Mouse (Mus musculus) midbrain, embryonic 11.5 days (tissue): ENCODE results near the gene Gm9918. TPM values are rescaled to one million over a fixed set of nuclear protein-coding genes. Genes with fewer than 3 reads are reported as not detected.

Source experiments
- ATAC-seq: fragments of 200-750 bp; cut with Nextera tagmentation; 2 replicates; pipeline ENCODE4 v1.8.0; 2017; ENCODE audit warnings: moderate TSS enrichment, moderate library complexity; ENCODE audit not compliant: low FRiP score
- DNase-seq: peaks from one replicate; pipeline ENCODE4 v3.0.0; 2015; ENCODE audit warnings: low spot score; ENCODE audit errors: missing footprints
- H3K27ac ChIP-seq: fragments of 300-500 bp; sonication (generic); 2 replicates; pipeline ENCODE4 v1.5.1; 2014; ENCODE audit warnings: low read depth, low read length
- H3K27me3 ChIP-seq: fragments of 300-500 bp; sonication (generic); 2 replicates; pipeline ENCODE4 v1.6.1; 2014; ENCODE audit warnings: mild to moderate bottlenecking, low read length, moderate library complexity, mixed read lengths; ENCODE audit not compliant: control insufficient read depth, insufficient read depth
- H3K36me3 ChIP-seq: fragments of 300-500 bp; sonication (generic); 2 replicates; pipeline ENCODE4 v1.6.1; 2014; ENCODE audit warnings: mild to moderate bottlenecking, low read length, moderate library complexity, mixed read lengths; ENCODE audit not compliant: control insufficient read depth, insufficient read depth
- H3K4me1 ChIP-seq: fragments of 300-500 bp; sonication (generic); 2 replicates; pipeline ENCODE4 v1.6.1; 2014; ENCODE audit warnings: low read length; ENCODE audit not compliant: control insufficient read depth, insufficient read depth
- H3K4me2 ChIP-seq: fragments of 300-500 bp; sonication (generic); 2 replicates; pipeline ENCODE4 v1.6.1; 2014; ENCODE audit warnings: mild to moderate bottlenecking, moderate library complexity
- H3K4me3 ChIP-seq: fragments of 300-500 bp; sonication (generic); 2 replicates; pipeline ENCODE4 v1.5.1; 2014; ENCODE audit warnings: low read depth, low read length
- H3K9ac ChIP-seq: fragments of 300-500 bp; sonication (generic); 2 replicates; pipeline ENCODE4 v1.6.1; 2014; ENCODE audit warnings: low read length
- H3K9me3 ChIP-seq: fragments of 300-500 bp; sonication (generic); 2 replicates; pipeline ENCODE4 v1.6.1; 2016; ENCODE audit warnings: low read length; ENCODE audit not compliant: control insufficient read depth
- WGBS: fragments of 180-500 bp; shearing (Covaris S2); extraction: QIAGEN DNeasy Blood & Tissue Kit; methylation state at CpG from one replicate; pipeline ENCODE4 v1.1.7; 2014; 5-methylcytosine and 5-hydroxymethylcytosine counted together
- polyA plus RNA-seq: library from polyadenylated mRNA; unstranded; fragments of >200 nt; fragmentation: Nextera tagmentation; extraction: Ambion mirVana; gene quantifications from 2 replicates; pipeline ENCODE4 v1.2.1, GENCODE M21; 2014

Gene Gm9918
- polyA plus RNA-seq, 1 experiment from 2014 or later, result 0.15 TPM

DNA sequence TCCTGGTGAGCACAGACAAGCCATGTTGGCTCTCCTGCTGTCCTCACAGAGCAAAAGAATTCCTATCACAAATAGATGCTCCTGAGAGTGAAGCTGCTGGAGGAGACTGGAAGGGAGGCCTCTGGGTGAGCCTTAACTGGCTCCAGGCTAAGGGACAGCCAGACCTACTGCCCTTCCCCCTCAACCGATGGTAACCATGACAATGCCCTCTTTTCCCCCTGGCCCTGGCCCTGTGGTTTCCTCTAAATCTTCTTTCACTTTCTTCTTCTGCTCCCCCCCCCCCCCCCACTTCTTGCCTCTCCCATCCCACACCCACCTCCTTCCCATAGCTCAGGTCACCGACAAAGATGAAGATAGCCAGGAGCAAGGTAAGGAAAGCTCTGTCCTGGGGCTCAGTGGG, 36.5 kb upstream of the Gm9918 start:
- Histone ChIP-seq H3K27me3 (no peaks in the 10 kb centered on the region), H3K9ac (no peak overlapping the region), H3K36me3 (no peaks in the 10 kb centered on the region), H3K4me3 (no peak overlapping the region), H3K4me1 (peaks cover 13% of the 10 kb centered on the region), H3K9me3 (no peaks in the 10 kb centered on the region), H3K27ac (no peak overlapping the region), H3K4me2 (no peak overlapping the region)
- 11% methylated on average over 2 of the region's 2 CpGs for WGBS
- no peak for ATAC-seq
- no peak for DNase-seq

DNA sequence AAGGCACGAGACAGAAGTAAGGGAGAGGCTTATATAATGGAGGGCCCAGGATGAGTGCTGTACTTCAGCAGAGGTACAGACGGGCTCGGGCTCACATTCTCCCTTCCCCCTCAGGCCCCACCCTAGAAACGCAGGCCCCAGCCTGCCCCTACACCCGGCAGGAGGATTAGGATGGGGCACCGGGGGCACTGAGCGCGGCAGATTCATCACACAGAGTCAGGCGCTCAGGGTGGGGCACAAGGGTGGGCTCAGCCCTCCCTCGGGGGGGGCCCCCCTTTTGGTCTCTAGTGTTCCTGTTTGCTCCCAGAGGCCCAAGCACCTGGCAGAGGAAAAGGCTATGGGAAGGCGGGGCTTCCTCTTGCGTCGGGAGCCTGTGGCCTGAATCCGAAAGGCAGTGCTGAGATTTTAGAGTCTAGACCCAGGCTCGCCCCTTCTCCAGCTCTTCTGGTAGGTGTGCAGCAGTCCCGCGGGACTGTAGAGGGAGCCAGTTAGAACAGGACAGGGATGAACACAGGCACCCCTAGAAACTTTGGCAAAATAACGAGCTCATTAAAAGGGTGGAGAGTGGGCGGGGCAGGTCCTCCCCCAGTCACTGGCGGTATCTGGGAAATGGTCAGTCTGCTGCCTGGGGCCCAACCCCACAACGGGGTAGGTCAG, 34.9 kb upstream of the Gm9918 start:
- Histone ChIP-seq H3K9me3 (no peaks in the 10 kb centered on the region), H3K36me3 (no peaks in the 10 kb centered on the region), H3K4me3 (no peak overlapping the region), H3K27ac (no peak overlapping the region), H3K9ac (peak overlapping the region; percentile 58), H3K27me3 (no peaks in the 10 kb centered on the region), H3K4me1 (peaks cover 13% of the 10 kb centered on the region), H3K4me2 (peak overlapping the region; percentile 33)
- ATAC-seq, result peak; percentile 49
- no peak for DNase-seq
- WGBS, result 22% methylated on average over 21 of the region's 21 CpGs

DNA sequence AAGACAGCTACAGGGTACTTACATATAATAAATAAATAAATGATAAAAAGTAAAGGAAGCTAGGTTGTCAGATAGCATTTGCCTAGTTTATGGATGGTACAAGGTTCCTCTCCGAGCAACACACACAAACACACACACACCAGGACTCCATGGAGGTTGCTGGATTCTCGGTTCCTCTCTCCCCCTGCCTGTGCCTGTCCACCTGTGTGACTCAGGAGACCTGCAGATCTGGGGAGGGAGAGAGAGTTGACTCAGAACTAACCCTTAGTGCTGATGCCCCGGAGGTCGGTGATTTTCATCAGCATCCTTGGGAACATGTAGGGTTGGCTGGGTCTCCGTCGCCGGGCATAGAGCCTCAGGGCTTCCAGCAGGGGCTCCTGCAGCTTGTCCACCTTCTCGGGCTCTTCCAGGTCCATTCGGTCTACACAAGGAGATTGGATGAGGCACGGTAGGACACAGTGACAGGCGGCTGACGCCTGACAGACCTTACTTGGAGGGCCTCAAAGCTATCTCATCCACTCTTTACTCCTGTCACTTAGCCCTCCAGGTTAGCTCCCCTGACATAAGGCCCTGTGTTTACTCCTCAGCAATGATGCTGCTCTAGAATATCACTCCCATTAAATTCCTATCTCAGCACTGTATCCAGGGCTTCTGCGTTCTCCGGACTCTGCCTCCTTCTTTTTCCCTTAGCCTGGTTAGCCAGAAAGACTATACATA, 31.7 kb upstream of the Gm9918 start:
- ATAC-seq (no peak), DNase-seq (no peak)
- H3K4me1 ChIP-seq, result peaks cover 17% of the 10 kb centered on the region
- WGBS, result 86% methylated on average over 14 of the region's 14 CpGs
- no peak overlapping the region for H3K27ac ChIP-seq
- no peaks in the 10 kb centered on the region for H3K36me3 ChIP-seq
- no peak overlapping the region for H3K9ac ChIP-seq
- peaks cover 14% of the 10 kb centered on the region for H3K27me3 ChIP-seq
- no peaks in the 10 kb centered on the region for H3K9me3 ChIP-seq
- no peak overlapping the region for H3K4me3 ChIP-seq
- H3K4me2 ChIP-seq, result no peak overlapping the region

DNA sequence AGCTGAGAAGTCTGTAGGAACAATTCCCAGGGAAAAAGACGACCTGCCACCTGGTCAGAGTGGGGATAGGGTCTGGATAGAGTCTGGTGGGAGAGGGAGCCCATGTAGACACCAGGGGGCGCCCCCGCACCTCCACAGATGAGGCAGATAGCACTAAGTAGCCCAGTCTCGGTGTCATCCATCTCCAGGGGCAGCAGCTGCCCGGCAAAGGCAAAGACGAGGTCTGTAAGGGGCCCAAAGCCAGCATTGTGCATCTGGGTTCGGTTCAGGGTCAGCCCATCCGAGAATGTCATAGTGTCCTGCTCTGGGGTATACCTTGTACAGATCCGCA, 31.1 kb upstream of the Gm9918 start:
- Histone ChIP-seq H3K9ac (no peak overlapping the region), H3K9me3 (no peaks in the 10 kb centered on the region), H3K27me3 (peaks cover 19% of the 10 kb centered on the region), H3K4me3 (no peak overlapping the region), H3K36me3 (no peaks in the 10 kb centered on the region), H3K27ac (no peak overlapping the region), H3K4me2 (no peak overlapping the region), H3K4me1 (peaks cover 16% of the 10 kb centered on the region)
- ATAC-seq (peak; percentile 75), DNase-seq (peak; percentile 98)
- 14% methylated on average over 9 of the region's 9 CpGs for WGBS

DNA sequence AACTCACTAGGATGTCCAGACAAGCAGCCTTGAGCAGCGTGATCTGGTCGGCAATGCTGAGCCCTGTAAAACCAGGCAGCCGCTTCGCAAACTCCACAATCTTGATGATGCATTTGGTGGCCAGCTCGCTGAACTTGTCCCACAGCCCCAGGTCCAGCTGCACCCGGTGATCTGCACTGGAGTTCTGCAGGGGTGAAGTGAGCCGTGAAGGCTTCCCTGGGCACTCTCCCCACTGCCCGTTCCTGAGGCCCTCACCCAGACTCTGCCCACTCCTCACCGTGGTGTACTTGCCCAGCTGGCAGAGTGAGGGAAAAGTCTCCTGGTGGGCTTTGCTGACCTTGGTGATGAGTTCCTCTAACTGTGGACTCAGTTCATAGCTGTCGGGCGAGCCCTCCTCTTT, 30.5 kb upstream of the Gm9918 start:
- no peak overlapping the region for H3K4me2 ChIP-seq
- ATAC-seq (no peak), DNase-seq (peak; percentile 78)
- peaks cover 25% of the 10 kb centered on the region for H3K27me3 ChIP-seq
- no peaks in the 10 kb centered on the region for H3K36me3 ChIP-seq
- no peaks in the 10 kb centered on the region for H3K9me3 ChIP-seq
- H3K9ac ChIP-seq, result no peak overlapping the region
- H3K4me3 ChIP-seq, result no peak overlapping the region
- no peak overlapping the region for H3K27ac ChIP-seq
- WGBS, result 78% methylated on average over 11 of the region's 11 CpGs
- peaks cover 16% of the 10 kb centered on the region for H3K4me1 ChIP-seq

DNA sequence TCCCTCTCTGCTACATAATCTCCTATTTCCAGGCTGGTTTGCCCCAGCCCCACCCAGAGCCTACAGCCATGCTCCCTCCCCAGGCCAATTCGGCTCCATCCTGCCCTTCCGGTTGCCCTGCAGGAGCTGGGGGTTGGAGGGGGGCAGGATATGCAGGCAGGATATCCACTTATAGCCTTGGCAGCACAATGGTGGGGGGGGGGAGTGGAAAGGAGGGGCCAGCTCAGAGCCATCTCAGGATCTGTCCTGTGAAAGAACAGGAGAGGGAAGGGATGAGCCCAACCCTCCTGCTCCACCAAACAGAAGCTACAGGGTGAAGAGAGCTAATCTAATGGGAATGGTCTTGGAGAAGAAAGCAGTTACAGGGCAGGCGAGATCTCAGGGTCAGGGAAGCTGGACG, 29.8 kb upstream of the Gm9918 start:
- H3K27ac ChIP-seq, result no peak overlapping the region
- no peak overlapping the region for H3K9ac ChIP-seq
- no peaks in the 10 kb centered on the region for H3K36me3 ChIP-seq
- 79% methylated on average over 4 of the region's 4 CpGs for WGBS
- peaks cover 33% of the 10 kb centered on the region for H3K27me3 ChIP-seq
- H3K4me2 ChIP-seq, result no peak overlapping the region
- no peak overlapping the region for H3K4me3 ChIP-seq
- DNase-seq, result no peak
- H3K4me1 ChIP-seq, result peaks cover 11% of the 10 kb centered on the region
- no peak for ATAC-seq
- no peaks in the 10 kb centered on the region for H3K9me3 ChIP-seq

DNA sequence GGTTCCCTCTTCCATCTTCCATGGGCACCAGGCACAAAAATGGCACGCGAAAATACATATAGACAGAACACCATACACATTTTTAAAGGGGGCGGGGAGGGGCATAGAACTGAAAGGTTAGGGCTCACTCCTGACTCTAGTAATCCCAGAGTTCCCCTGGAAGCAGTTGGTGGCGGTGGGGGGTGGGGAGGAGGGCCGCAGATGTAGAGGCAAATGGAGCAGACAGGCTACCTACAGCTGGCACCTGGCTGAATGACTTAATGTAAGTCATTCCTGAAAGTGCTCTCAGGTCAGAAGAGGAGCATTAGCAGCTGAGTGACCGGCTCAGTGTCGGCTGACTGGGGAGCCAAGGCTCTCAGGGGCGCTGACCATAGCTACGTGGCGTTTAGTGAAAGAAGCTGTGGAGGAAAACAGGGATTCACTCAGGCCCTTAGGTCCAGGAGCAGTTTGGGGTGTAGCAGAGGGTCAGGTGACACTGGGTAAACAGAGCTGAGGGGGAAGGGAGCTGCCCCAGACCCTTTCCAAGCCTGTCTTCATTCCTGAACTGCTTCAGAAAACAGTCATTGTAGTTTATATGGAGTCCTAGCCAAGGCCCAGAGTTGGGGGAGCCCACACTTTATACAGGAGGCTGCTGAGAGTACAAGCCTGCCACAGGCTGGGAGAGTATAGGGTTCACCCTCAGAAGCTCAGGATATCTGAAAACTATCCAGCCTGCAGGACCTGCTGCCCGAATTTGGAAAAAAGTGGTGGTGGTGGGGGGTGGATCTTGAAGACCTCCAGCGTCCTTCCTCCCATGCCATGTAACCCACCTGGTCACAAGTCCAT, 27.7 kb upstream of the Gm9918 start:
- Histone ChIP-seq H3K4me1 (peaks cover 20% of the 10 kb centered on the region), H3K27me3 (peaks cover 52% of the 10 kb centered on the region), H3K4me3 (no peak overlapping the region), H3K4me2 (no peak overlapping the region), H3K9ac (no peak overlapping the region), H3K36me3 (no peaks in the 10 kb centered on the region), H3K9me3 (no peaks in the 10 kb centered on the region), H3K27ac (no peak overlapping the region)
- ATAC-seq, result no peak
- DNase-seq, result peak; percentile 86
- WGBS, result 22% methylated on average over 12 of the region's 12 CpGs

DNA sequence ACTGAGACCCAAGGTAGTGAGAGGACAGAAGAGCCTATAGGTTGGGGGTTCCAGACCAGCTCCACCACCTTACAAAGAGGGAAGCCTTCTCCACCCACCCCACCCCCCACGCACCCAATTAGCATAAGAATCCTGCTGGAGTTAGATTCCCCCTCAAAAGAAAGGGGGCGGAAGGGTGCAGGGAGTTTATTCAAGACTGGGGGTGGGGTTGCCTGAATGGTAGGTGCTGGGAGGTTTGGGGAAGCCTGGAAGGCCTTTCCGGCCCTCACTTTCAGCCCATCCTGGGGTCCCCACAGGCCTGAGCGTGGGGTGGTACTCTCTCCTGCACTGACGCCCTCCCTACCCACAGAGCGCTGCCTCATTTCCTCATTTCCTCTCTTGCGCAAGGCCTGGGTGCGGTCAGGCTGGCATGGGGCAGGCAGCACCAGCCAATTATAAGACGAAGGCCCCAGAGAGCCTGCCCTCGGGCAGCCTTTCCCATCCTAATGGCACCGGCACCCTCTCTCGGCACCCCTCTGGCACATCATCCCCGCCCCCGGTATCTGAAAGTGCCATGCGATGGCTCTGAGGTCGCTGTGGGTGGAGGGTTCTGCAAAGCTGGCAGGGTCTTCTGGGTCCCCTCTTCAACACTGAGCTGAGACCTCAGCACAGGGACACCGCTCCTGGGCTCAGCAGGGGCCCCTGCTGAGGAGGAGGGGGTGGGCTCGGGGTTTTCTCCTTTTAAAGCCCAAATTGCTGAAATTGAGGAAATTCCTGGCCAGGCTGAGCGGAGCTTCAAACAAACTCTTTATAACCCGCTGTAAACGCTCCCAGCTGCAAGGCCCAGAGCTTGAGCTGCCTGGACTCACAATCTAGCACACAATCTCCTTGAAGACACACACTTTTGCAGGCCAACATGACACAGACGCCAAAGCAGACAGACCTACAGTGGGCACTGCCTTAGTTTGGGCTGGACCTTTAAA, 26.9 kb upstream of the Gm9918 start:
- H3K4me1 ChIP-seq, result peaks cover 21% of the 10 kb centered on the region
- WGBS, result 7% methylated on average over 21 of the region's 22 CpGs
- H3K9me3 ChIP-seq, result no peaks in the 10 kb centered on the region
- no peak overlapping the region for H3K4me2 ChIP-seq
- no peak overlapping the region for H3K9ac ChIP-seq
- H3K36me3 ChIP-seq, result no peaks in the 10 kb centered on the region
- peaks cover 58% of the 10 kb centered on the region for H3K27me3 ChIP-seq
- H3K27ac ChIP-seq, result no peak overlapping the region
- no peak for DNase-seq
- no peak overlapping the region for H3K4me3 ChIP-seq
- ATAC-seq, result no peak
